Mouse (Mus musculus): ENCODE measurements around the gene Rom1. TPM values are rescaled to one million over a fixed set of nuclear protein-coding genes. Genes with fewer than 3 reads are reported as not detected.
A peak's percentile ranks its signal among the peaks of the same experiment; 100 is the strongest.
"Not testable (repeated sequence)": the region's sequence is repeated elsewhere in the genome, so short reads cannot be mapped to it uniquely, and the experiment has no call there.

Rom1 gene
- polyA plus RNA-seq, 1 experiment = 8.2 TPM

- H3K4me3 ChIP-seq (replicated peaks) = no peak overlapping the region
- H3K9me3 ChIP-seq = no peaks in the 10 kb centered on the region
- H3K4me1 ChIP-seq = peaks cover 37% of the 10 kb centered on the region
- peaks cover 79% of the 10 kb centered on the region for H3K36me3 ChIP-seq (replicated peaks; ENCODE audit: low read length)
- H3K27me3 ChIP-seq (replicated peaks) = no peaks in the 10 kb centered on the region
- TF ChIP-seq GATA1 (IDR thresholded peaks at IDR 0.05; ENCODE audit: borderline replicate concordance, low read length) (no peak), FLI1 (IDR thresholded peaks at IDR 0.05; ENCODE audit: low read length) (no peak)
These were observed 25.7 kb downstream of the Rom1 start for GRCm38 (mm10) chr19:8903412-8903811.

- Histone ChIP-seq H3K36me3 (replicated peaks; ENCODE audit: low read length) (peaks cover 64% of the 10 kb centered on the region), H3K9me3 (no peaks in the 10 kb centered on the region), H3K4me1 (peaks cover 70% of the 10 kb centered on the region), H3K27me3 (replicated peaks) (no peaks in the 10 kb centered on the region), H3K4me3 (replicated peaks) (peak overlapping the region; percentile 100)
- TF ChIP-seq FLI1 (IDR thresholded peaks at IDR 0.05; ENCODE audit: low read length) = no peak
- TF ChIP-seq GATA1 (IDR thresholded peaks at IDR 0.05; ENCODE audit: borderline replicate concordance, low read length) = no peak
These were observed 30.1 kb downstream of the Rom1 start for GRCm38 (mm10) chr19:8899079-8899478.

GRCm38 (mm10) chr19:8898576-8898975 is 30.6 kb downstream of the Rom1 start:
- TF ChIP-seq GATA1 (IDR thresholded peaks at IDR 0.05; ENCODE audit: borderline replicate concordance, low read length) = no peak
- no peak for TF ChIP-seq FLI1 (IDR thresholded peaks at IDR 0.05; ENCODE audit: low read length)
- peaks cover 60% of the 10 kb centered on the region for H3K36me3 ChIP-seq (replicated peaks; ENCODE audit: low read length)
- H3K27me3 ChIP-seq (replicated peaks) = no peaks in the 10 kb centered on the region
- H3K9me3 ChIP-seq = no peaks in the 10 kb centered on the region
- H3K4me1 ChIP-seq = peaks cover 75% of the 10 kb centered on the region
- H3K4me3 ChIP-seq (replicated peaks) = peak overlapping the region; percentile 100

GRCm38 (mm10) chr19:8897865-8898495 is 31.2 kb downstream of the Rom1 start, which contains the start of gene Ganab:
TSS of gene Ganab (plus strand) at chr19:8898071.
- no peak for TF ChIP-seq FLI1 (IDR thresholded peaks at IDR 0.05; ENCODE audit: low read length)
- TF ChIP-seq GATA1 (IDR thresholded peaks at IDR 0.05; ENCODE audit: borderline replicate concordance, low read length) = no peak
- Histone ChIP-seq H3K4me1 (peaks cover 77% of the 10 kb centered on the region), H3K36me3 (replicated peaks; ENCODE audit: low read length) (peaks cover 54% of the 10 kb centered on the region), H3K4me3 (replicated peaks) (peak within 1 kb of the TSS; percentile 100), H3K9me3 (no peaks in the 10 kb centered on the region), H3K27me3 (replicated peaks) (no peaks in the 10 kb centered on the region)

GRCm38 (mm10) chr19:8897211-8897864 is 31.8 kb downstream of the Rom1 start:
- H3K9me3 ChIP-seq; H3K27me3 ChIP-seq (replicated peaks): not testable (repeated sequence)
- H3K4me1 ChIP-seq = peaks cover 81% of the 10 kb centered on the region
- peaks cover 47% of the 10 kb centered on the region for H3K36me3 ChIP-seq (replicated peaks; ENCODE audit: low read length)
- peak overlapping the region; percentile 100 for H3K4me3 ChIP-seq (replicated peaks)

GRCm38 (mm10) chr19:8896231-8896630 is 32.9 kb downstream of the Rom1 start:
- H3K9me3 ChIP-seq; H3K4me3 ChIP-seq (replicated peaks); H3K27me3 ChIP-seq (replicated peaks): not testable (repeated sequence)
- Histone ChIP-seq H3K36me3 (replicated peaks; ENCODE audit: low read length) (peaks cover 42% of the 10 kb centered on the region), H3K4me1 (peaks cover 79% of the 10 kb centered on the region)

GRCm38 (mm10) chr19:8895397-8895960 is 33.7 kb downstream of the Rom1 start:
- H3K4me3 ChIP-seq (replicated peaks) = no peak overlapping the region
- peaks cover 74% of the 10 kb centered on the region for H3K4me1 ChIP-seq
- H3K36me3 ChIP-seq (replicated peaks; ENCODE audit: low read length) = peaks cover 42% of the 10 kb centered on the region

GRCm38 (mm10) chr19:8892829-8893766 is 36.1 kb downstream of the Rom1 start, which contains the start of gene Ints5:
TSS of gene Ints5 (plus strand) at chr19:8893005.
- Histone ChIP-seq H3K4me1 (peaks cover 65% of the 10 kb centered on the region), H3K27me3 (replicated peaks) (no peaks in the 10 kb centered on the region), H3K4me3 (replicated peaks) (peak within 1 kb of the TSS; percentile 96), H3K9me3 (no peaks in the 10 kb centered on the region), H3K36me3 (replicated peaks; ENCODE audit: low read length) (peaks cover 43% of the 10 kb centered on the region)
- TF ChIP-seq FLI1 (IDR thresholded peaks at IDR 0.05; ENCODE audit: low read length) (no peak), GATA1 (IDR thresholded peaks at IDR 0.05; ENCODE audit: borderline replicate concordance, low read length) (no peak)

More at GRCm38 (mm10) chr19:8895397-8895960, 33.7 kb downstream of the Rom1 start:
- no peak for TF ChIP-seq FLI1 (IDR thresholded peaks at IDR 0.05; ENCODE audit: low read length)
- no peak for TF ChIP-seq GATA1 (IDR thresholded peaks at IDR 0.05; ENCODE audit: borderline replicate concordance, low read length)
- H3K9me3 ChIP-seq = no peaks in the 10 kb centered on the region
- H3K27me3 ChIP-seq (replicated peaks) = no peaks in the 10 kb centered on the region

- TF ChIP-seq FLI1 (IDR thresholded peaks at IDR 0.05; ENCODE audit: low read length) = no peak
- peak within 1 kb of the TSS; percentile 94 for H3K4me3 ChIP-seq (replicated peaks)
- no peaks in the 10 kb centered on the region for H3K9me3 ChIP-seq
- H3K36me3 ChIP-seq (replicated peaks; ENCODE audit: low read length) = peaks cover 16% of the 10 kb centered on the region
- H3K27me3 ChIP-seq (replicated peaks) = no peaks in the 10 kb centered on the region
- peaks cover 44% of the 10 kb centered on the region for H3K4me1 ChIP-seq
These were observed 40.4 kb downstream of the Rom1 start, which contains the start of the genes 1810009A15Rik and Gm49416 for GRCm38 (mm10) chr19:8888511-8889385. TSS of gene 1810009A15Rik (plus strand) at chr19:8888853. TSS of gene Gm49416 (plus strand) at chr19:8888926.

All from megakaryocyte, embryonic 14.5 days (primary cell).